Comparison of ENCODE assay signal across 8 mouse cellular contexts in genomic region chr13:67081142-67081713, GRCm38 (mm10). TPM values are rescaled to one million over a fixed set of nuclear protein-coding genes. Genes with fewer than 3 reads are reported as not detected.
DNase-seq lines count a peak whose midpoint lies in the region; ATAC-seq and TF ChIP-seq lines count a peak whose summit lies in the region.

No protein-coding gene starts in this region.

- dilution Hi-C loops in CH12.LX (cut with MboI; ENCODE audit: extremely low pct_ligation_motif_present, extremely low pct_unique_long_range_greater_than_20kb, low sequenced_read_pairs): no loop called here

- DNase-seq in CH12.LX (ENCODE audit: extremely low read depth): peak; percentile 76
- DNase-seq in c-Kit-positive CD71-negative TER-119-negative erythroid progenitor cells, embryonic 14.5 days (ENCODE audit: low read depth): peak; percentile 53
- DNase-seq in forebrain, embryonic 11.5 days (ENCODE audit: low spot score): peak; percentile 86
- peak; percentile 89 to 91 for DNase-seq in kidney, postnatal 36 days
- DNase-seq in telencephalon, adult 2 months (ENCODE audit: low read depth, low spot score): peak; percentile 91

- TF ChIP-seq POLR2A in CH12.LX (IDR thresholded peaks at IDR 0.05; ENCODE audit: low read depth, low read length): peak; percentile 68

- TF ChIP-seq CTCF in CH12.LX (conservative IDR thresholded peaks at IDR 0.05 in 1 of 2, IDR thresholded peaks at IDR 0.05 in 1 of 2; ENCODE audit: low read depth in 2 of 2, low read length in 2 of 2): no peak

- H3K36me3 ChIP-seq in CH12.LX (replicated peaks in 1 of 2; ENCODE audit: control insufficient read depth in 1 of 2, insufficient read depth in 1 of 2, low read length in 1 of 2): peaks cover 0 to 35% of the 10 kb centered on the region in 2 experiments
- no peaks in the 10 kb centered on the region for H3K36me3 ChIP-seq in forebrain, embryonic 11.5 days (ENCODE audit: control insufficient read depth, insufficient read depth, low read length)
- peaks cover 7% of the 10 kb centered on the region; the same call in 1 of the 2 replicates for H3K36me3 ChIP-seq in heart, embryonic 16.5 days (ENCODE audit: control insufficient read depth, insufficient read depth)
- H3K36me3 ChIP-seq in liver, embryonic 15.5 days (replicated peaks): no peaks in the 10 kb centered on the region
- H3K36me3 ChIP-seq in neural tube, embryonic 12.5 days: peaks cover 12% of the 10 kb centered on the region; the same call in 1 of the 2 replicates

- peak overlapping the region; percentile 92 for H3K4me2 ChIP-seq in CH12.LX (ENCODE audit: insufficient read depth, low read depth, poor library complexity, severe bottlenecking)
- peak overlapping the region; percentile 59 for H3K4me2 ChIP-seq in forebrain, embryonic 11.5 days (ENCODE audit: low read depth, low read length, severe bottlenecking)
- H3K4me2 ChIP-seq in heart, embryonic 16.5 days (ENCODE audit: low read depth, low read length): peak overlapping the region; percentile 90
- H3K4me2 ChIP-seq in liver, embryonic 15.5 days: peak overlapping the region; percentile 80
- H3K4me2 ChIP-seq in neural tube, embryonic 12.5 days (replicated peaks): peak overlapping the region; percentile 77

- peaks cover 0 to 16% of the 10 kb centered on the region in 2 experiments; a peak in 2 of 4 replicates for H3K4me1 ChIP-seq in CH12.LX (ENCODE audit: control insufficient read depth in 1 of 2, insufficient read depth in 2 of 2)
- H3K4me1 ChIP-seq in forebrain, embryonic 11.5 days (replicated peaks; ENCODE audit: control insufficient read depth, insufficient read depth, low read length): no peaks in the 10 kb centered on the region
- peaks cover 6% of the 10 kb centered on the region for H3K4me1 ChIP-seq in heart, embryonic 16.5 days (ENCODE audit: control insufficient read depth, insufficient read depth, low read length)
- peaks cover 17% of the 10 kb centered on the region for H3K4me1 ChIP-seq in liver, embryonic 15.5 days (replicated peaks)
- H3K4me1 ChIP-seq in neural tube, embryonic 12.5 days: peaks cover 3% of the 10 kb centered on the region; the same call in 1 of the 2 replicates

- no peaks in the 10 kb centered on the region for H3K27me3 ChIP-seq in CH12.LX (replicated peaks)
- no peaks in the 10 kb centered on the region for H3K27me3 ChIP-seq in forebrain, embryonic 11.5 days (ENCODE audit: control insufficient read depth, insufficient read depth, low read length)
- H3K27me3 ChIP-seq in heart, embryonic 16.5 days (ENCODE audit: control insufficient read depth, insufficient read depth, low read length): no peaks in the 10 kb centered on the region
- H3K27me3 ChIP-seq in liver, embryonic 15.5 days: no peaks in the 10 kb centered on the region
- H3K27me3 ChIP-seq in neural tube, embryonic 12.5 days (replicated peaks): no peaks in the 10 kb centered on the region

- H3K27ac ChIP-seq in CH12.LX (ENCODE audit: insufficient read depth, low read depth): peak overlapping the region; percentile 40; the same call in 1 of the 2 replicates
- H3K27ac ChIP-seq in forebrain, embryonic 11.5 days (ENCODE audit: low read depth, low read length): peak overlapping the region; percentile 55
- H3K27ac ChIP-seq in heart, embryonic 16.5 days (ENCODE audit: low read length): peak overlapping the region; percentile 95
- H3K27ac ChIP-seq in liver, embryonic 15.5 days (replicated peaks): peak overlapping the region; percentile 82
- peak overlapping the region; percentile 32; the same call in 1 of the 2 replicates for H3K27ac ChIP-seq in neural tube, embryonic 12.5 days

- TF ChIP-seq EP300 in CH12.LX (IDR thresholded peaks at IDR 0.05; ENCODE audit: low read length): no peak

- no peak for TF ChIP-seq RAD21 in CH12.LX (IDR thresholded peaks at IDR 0.05; ENCODE audit: low read depth, low read length)

- in situ Hi-C loops in CH12.LX (cut with MboI; ENCODE audit: low pct_ligation_motif_present, low pct_unique_long_range_greater_than_20kb, low sequenced_read_pairs): no loop called here

- H3K79me2 ChIP-seq in CH12.LX (replicated peaks; ENCODE audit: control insufficient read depth, extremely low read depth, insufficient read depth, poor library complexity, severe bottlenecking): no peaks in the 10 kb centered on the region; the same call in 1 of the 2 replicates

- H3K9ac ChIP-seq in CH12.LX (ENCODE audit: insufficient read depth, low read depth): peak overlapping the region; percentile 70
- H3K9ac ChIP-seq in forebrain, embryonic 11.5 days (ENCODE audit: low read length): peak overlapping the region; percentile 57
- H3K9ac ChIP-seq in heart, embryonic 16.5 days (ENCODE audit: low read length): peak overlapping the region; percentile 80
- peak overlapping the region; percentile 53 for H3K9ac ChIP-seq in liver, embryonic 15.5 days
- H3K9ac ChIP-seq in neural tube, embryonic 12.5 days: peak overlapping the region; percentile 64

- WGBS in forebrain, embryonic 11.5 days: 0% methylated on average over 24 of the region's 24 CpGs
- under 1% methylated on average over 24 of the region's 24 CpGs for WGBS in heart, embryonic 16.5 days
- WGBS in liver, embryonic 15.5 days (ENCODE audit: insufficient replicate concordance): under 1% methylated on average over 24 of the region's 24 CpGs
- under 1% methylated on average over 24 of the region's 24 CpGs for WGBS in neural tube, embryonic 12.5 days

- no peaks in the 10 kb centered on the region for H3K9me3 ChIP-seq in CH12.LX (replicated peaks; ENCODE audit: low read length)
- H3K9me3 ChIP-seq in forebrain, embryonic 11.5 days (ENCODE audit: control insufficient read depth, low read length): no peaks in the 10 kb centered on the region; the same call in 1 of the 2 replicates
- no peaks in the 10 kb centered on the region for H3K9me3 ChIP-seq in heart, embryonic 16.5 days (replicated peaks; ENCODE audit: control insufficient read depth, low read length)
- H3K9me3 ChIP-seq in liver, embryonic 15.5 days (replicated peaks): no peaks in the 10 kb centered on the region
- peaks cover 2% of the 10 kb centered on the region; the same call in 1 of the 2 replicates for H3K9me3 ChIP-seq in neural tube, embryonic 12.5 days

- peak overlapping the region; percentile 58 to 65 (median 62) for H3K4me3 ChIP-seq in CH12.LX (replicated peaks in 1 of 3; ENCODE audit: low read depth in 2 of 3, low read length in 2 of 3, poor library complexity in 1 of 3)
- peak overlapping the region; percentile 55 for H3K4me3 ChIP-seq in forebrain, embryonic 11.5 days (ENCODE audit: low read depth, low read length)
- peak overlapping the region; percentile 79 for H3K4me3 ChIP-seq in heart, embryonic 16.5 days (ENCODE audit: low read length)
- peak overlapping the region; percentile 66 for H3K4me3 ChIP-seq in liver, embryonic 15.5 days (replicated peaks)
- H3K4me3 ChIP-seq in neural tube, embryonic 12.5 days: peak overlapping the region; percentile 68

- ATAC-seq in forebrain, embryonic 11.5 days (replicated peaks; ENCODE audit: low FRiP score): peak; percentile 99
- peak; percentile 99 for ATAC-seq in heart, embryonic 16.5 days (replicated peaks; ENCODE audit: extremely low read depth, insufficient read depth, low FRiP score)
- ATAC-seq in liver, embryonic 15.5 days (ENCODE audit: insufficient read depth): peak; percentile 100
- ATAC-seq in neural tube, embryonic 12.5 days (ENCODE audit: low FRiP score, low read depth): peak; percentile 98

RNA-seq across cellular contexts. Expression of gene Zfp708, which starts 16.5 kb away (rescaled TPM):
- 0.81 and 1.1 TPM in 2 replicates for total RNA-seq in CH12.LX (2012; rRNA removed)
- total RNA-seq in CH12.LX (2014; rRNA removed): 3.4 and 4.2 TPM in 2 replicates
- 1.1 and 1.2 TPM in 2 replicates for polyA plus RNA-seq in CH12.LX (2012; ENCODE audit: insufficient read length, low read depth)
- polyA plus RNA-seq in forebrain, embryonic 11.5 days (2014; fragmentation: Nextera tagmentation; extraction: Ambion mirVana): 8.4 and 8.5 TPM in 2 replicates
- polyA plus RNA-seq in heart, embryonic 16.5 days (2015; fragmentation: Nextera tagmentation; extraction: Ambion mirVana): 3.1 TPM in 2 replicates
- polyA plus RNA-seq in liver, embryonic 15.5 days (2015; fragmentation: Nextera tagmentation; extraction: Ambion mirVana): 0.52 and 0.88 TPM in 2 replicates
- polyA plus RNA-seq in neural tube, embryonic 12.5 days (2016; fragmentation: Nextera tagmentation; extraction: Ambion mirVana): 7.2 and 7.3 TPM in 2 replicates

RNA-seq across cellular contexts. Expression of gene Zfp712, which starts 20.3 kb away (rescaled TPM):
- 1.2 TPM in 2 replicates for total RNA-seq in CH12.LX (2012; rRNA removed)
- 1.3 and 1.4 TPM in 2 replicates for total RNA-seq in CH12.LX (2014; rRNA removed)
- polyA plus RNA-seq in CH12.LX (2012; ENCODE audit: insufficient read length, low read depth): 0.61 and 0.71 TPM in 2 replicates
- 5.0 and 5.3 TPM in 2 replicates for polyA plus RNA-seq in forebrain, embryonic 11.5 days (2014; fragmentation: Nextera tagmentation; extraction: Ambion mirVana)
- polyA plus RNA-seq in heart, embryonic 16.5 days (2015; fragmentation: Nextera tagmentation; extraction: Ambion mirVana): 2.3 and 2.9 TPM in 2 replicates
- 0.81 and 0.90 TPM in 2 replicates for polyA plus RNA-seq in liver, embryonic 15.5 days (2015; fragmentation: Nextera tagmentation; extraction: Ambion mirVana)
- polyA plus RNA-seq in neural tube, embryonic 12.5 days (2016; fragmentation: Nextera tagmentation; extraction: Ambion mirVana): 4.6 and 5.5 TPM in 2 replicates

RNA-seq across cellular contexts. Expression of gene Gm28557, which starts 27.2 kb away (rescaled TPM):
- total RNA-seq in CH12.LX (2012; rRNA removed) (3.4 and 4.2 TPM in 2 replicates), CH12.LX (2014; rRNA removed) (2.9 and 4.5 TPM in 2 replicates)
- polyA plus RNA-seq in CH12.LX (2012; ENCODE audit: insufficient read length, low read depth): 1.6 TPM in 2 replicates
- polyA plus RNA-seq in forebrain, embryonic 11.5 days (2014; fragmentation: Nextera tagmentation; extraction: Ambion mirVana): 2.9 and 4.0 TPM in 2 replicates
- polyA plus RNA-seq in heart, embryonic 16.5 days (2015; fragmentation: Nextera tagmentation; extraction: Ambion mirVana): 1.6 and 1.8 TPM in 2 replicates
- polyA plus RNA-seq in liver, embryonic 15.5 days (2015; fragmentation: Nextera tagmentation; extraction: Ambion mirVana): 1.2 and 1.6 TPM in 2 replicates
- polyA plus RNA-seq in neural tube, embryonic 12.5 days (2016; fragmentation: Nextera tagmentation; extraction: Ambion mirVana): 1.3 and 1.6 TPM in 2 replicates

RNA-seq across cellular contexts. Expression of gene Rslcan18, which starts 34.8 kb away (rescaled TPM):
- total RNA-seq in CH12.LX (2012; rRNA removed): 0.55 TPM in 2 replicates
- total RNA-seq in CH12.LX (2014; rRNA removed): 0.18 and 0.81 TPM in 2 replicates
- 0.20 and 0.57 TPM in 2 replicates for polyA plus RNA-seq in CH12.LX (2012; ENCODE audit: insufficient read length, low read depth)
- 0.29 and 0.31 TPM in 2 replicates for polyA plus RNA-seq in forebrain, embryonic 11.5 days (2014; fragmentation: Nextera tagmentation; extraction: Ambion mirVana)
- 0.27 and 0.37 TPM in 2 replicates for polyA plus RNA-seq in heart, embryonic 16.5 days (2015; fragmentation: Nextera tagmentation; extraction: Ambion mirVana)
- 0.14 and 0.20 TPM in 2 replicates for polyA plus RNA-seq in liver, embryonic 15.5 days (2015; fragmentation: Nextera tagmentation; extraction: Ambion mirVana)
- polyA plus RNA-seq in neural tube, embryonic 12.5 days (2016; fragmentation: Nextera tagmentation; extraction: Ambion mirVana): 0.16 and 0.19 TPM in 2 replicates

RNA-seq across cellular contexts. Expression of gene Zfp759, which starts 40.2 kb away (rescaled TPM):
- 2.1 and 2.2 TPM in 2 replicates for total RNA-seq in CH12.LX (2012; rRNA removed)
- 6.1 and 7.1 TPM in 2 replicates for total RNA-seq in CH12.LX (2014; rRNA removed)
- polyA plus RNA-seq in CH12.LX (2012; ENCODE audit: insufficient read length, low read depth): 2.6 and 2.7 TPM in 2 replicates
- 2.1 and 2.3 TPM in 2 replicates for polyA plus RNA-seq in forebrain, embryonic 11.5 days (2014; fragmentation: Nextera tagmentation; extraction: Ambion mirVana)
- polyA plus RNA-seq in heart, embryonic 16.5 days (2015; fragmentation: Nextera tagmentation; extraction: Ambion mirVana): 1.4 and 2.0 TPM in 2 replicates
- 0.40 and 0.44 TPM in 2 replicates for polyA plus RNA-seq in liver, embryonic 15.5 days (2015; fragmentation: Nextera tagmentation; extraction: Ambion mirVana)
- 1.8 and 3.8 TPM in 2 replicates for polyA plus RNA-seq in neural tube, embryonic 12.5 days (2016; fragmentation: Nextera tagmentation; extraction: Ambion mirVana)

Comparison
In these comparisons a context has a peak if more than half of its experiments do, and no peak if none do; other contexts are left out.
1. Peak in every context shown above with its lines: DNase-seq, ATAC-seq, H3K4me3 ChIP-seq and H3K27ac ChIP-seq.
2. H3K27ac ChIP-seq: peak in every context shown above with its lines; median percentile 95 in heart, embryonic 16.5 days; 82 in liver, embryonic 15.5 days; 55 in forebrain, embryonic 11.5 days; 40 in CH12.LX; 32 in neural tube, embryonic 12.5 days.